Mouse (Mus musculus): ENCODE measurements at regions not wholly inside any gene's neighbourhood (a gene's known extent, or its start where the extent isn't known, plus 50 kb on each side); places are given as distances from the start of the nearest gene placed in this dataset.

DNA sequence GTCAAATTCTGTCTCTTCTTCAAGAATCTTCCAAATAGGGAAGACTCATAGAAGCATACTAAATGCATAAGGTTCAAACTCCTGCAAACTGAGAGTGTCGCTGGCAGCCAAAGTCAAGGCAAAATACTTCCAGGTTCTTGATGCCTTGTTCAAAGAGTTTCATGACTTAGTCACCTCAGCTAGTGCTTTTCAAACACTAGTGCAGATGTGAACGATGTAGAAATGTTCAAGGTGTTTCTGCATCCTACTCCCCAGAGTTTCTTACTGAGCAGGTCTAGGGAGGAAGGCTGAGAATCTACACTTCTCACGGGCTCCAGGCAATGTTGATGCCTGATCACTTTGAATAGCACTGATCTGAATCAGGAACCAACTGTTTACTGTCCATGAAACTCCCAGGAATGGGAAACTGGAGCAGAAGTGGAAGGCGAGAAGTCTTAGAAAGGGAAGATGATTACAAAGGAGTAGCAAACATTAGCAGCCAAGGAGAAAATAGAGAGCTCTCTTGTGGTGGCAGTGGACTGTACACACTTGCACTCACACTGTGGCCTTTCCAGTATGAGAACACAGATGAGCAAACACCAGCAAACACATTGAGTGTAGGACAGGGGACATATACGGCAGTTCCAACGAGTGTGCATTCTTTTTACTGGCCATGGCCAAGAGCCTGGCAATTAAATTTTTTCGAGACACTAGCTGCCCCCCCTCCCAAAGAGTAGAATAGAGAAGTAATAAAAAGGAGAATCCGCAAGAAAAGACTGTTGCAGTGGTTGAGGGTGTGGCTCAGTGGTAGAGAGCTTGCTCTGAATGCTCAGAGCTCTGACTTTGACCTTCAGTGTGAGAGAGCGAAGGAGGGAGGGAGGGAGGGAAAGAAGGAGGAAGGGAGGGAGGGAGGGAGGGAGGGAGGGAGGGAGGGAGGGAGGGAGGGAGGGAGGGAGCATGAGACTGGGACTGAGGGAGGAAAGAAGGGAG is 247.4 kb upstream of the Fn1 start:
- no peak for DNase-seq (ENCODE audit: low spot score)

DNA sequence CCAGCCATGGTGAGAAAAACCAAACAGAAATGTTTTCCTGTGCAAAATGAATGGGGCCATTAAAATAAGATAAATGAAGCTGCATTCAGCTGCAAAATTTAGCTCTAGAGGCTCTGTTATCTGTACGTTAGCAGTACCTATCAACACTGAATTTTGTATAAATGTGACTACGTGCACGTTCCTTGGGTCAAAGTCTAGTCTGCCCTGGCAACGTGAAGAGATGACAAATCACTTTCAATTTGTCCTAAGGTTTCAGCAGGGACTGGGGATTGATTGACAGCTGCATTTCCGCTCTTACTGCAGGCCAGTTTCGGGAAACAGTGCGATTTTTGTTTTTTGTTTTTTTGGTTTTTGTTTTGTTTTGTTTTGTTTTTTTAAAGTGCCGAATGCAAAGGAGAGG is 246.1 kb upstream of the Fn1 start:
- DNase-seq (ENCODE audit: low spot score) = no peak

DNA sequence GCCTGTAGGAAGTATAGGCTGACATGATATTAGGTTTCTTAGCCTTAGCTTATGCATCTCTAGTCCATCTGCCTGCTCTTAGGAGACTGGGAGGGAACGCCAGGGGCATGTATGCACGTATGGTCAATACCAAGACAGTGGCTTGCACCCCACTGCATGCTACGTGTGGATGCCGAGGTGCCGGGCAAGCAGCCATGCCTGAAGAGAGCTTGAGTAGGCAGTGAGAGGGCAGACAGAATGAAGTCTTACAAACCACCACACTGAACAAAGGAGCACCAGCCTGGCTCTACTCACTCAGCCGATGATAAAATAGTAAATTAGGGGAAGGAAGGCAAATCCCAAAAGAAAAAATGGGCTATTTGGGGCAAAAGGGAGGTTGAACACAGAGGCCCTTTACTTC is 245.2 kb upstream of the Fn1 start:
- no peak for DNase-seq (ENCODE audit: low spot score)

DNA sequence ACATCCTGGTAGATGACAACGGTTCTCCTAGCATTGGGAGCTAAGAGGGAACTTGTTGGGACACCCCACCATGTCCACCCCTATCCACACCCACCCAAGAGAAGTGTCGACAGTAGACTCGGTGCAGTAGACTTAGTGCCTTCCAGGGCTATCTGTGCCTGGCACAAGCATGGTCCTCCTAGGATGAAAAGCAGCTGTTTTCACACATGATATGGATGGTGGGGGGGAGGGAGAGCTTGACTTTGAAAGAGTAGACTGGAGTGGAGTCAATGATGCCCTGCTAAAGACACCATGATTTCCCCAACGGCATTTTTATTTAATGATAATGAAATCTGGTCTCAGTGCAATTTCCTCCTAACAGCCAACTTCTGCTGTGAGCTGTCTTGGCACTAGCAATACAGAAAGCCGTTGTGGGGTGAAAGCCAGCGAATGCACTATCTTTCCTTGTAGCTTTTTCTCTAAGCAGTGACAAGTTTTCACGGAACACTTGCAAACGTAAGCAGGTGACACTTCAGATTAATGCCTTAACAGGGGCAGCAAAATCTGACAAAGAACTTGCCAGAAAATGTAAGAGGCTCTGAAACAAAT is 244.6 kb upstream of the Fn1 start:
- DNase-seq (ENCODE audit: low spot score) = no peak

GRCm38 (mm10) chr1:71896141-71896725 is 243.2 kb upstream of the Fn1 start:
- no peak for DNase-seq (ENCODE audit: low spot score)

DNA sequence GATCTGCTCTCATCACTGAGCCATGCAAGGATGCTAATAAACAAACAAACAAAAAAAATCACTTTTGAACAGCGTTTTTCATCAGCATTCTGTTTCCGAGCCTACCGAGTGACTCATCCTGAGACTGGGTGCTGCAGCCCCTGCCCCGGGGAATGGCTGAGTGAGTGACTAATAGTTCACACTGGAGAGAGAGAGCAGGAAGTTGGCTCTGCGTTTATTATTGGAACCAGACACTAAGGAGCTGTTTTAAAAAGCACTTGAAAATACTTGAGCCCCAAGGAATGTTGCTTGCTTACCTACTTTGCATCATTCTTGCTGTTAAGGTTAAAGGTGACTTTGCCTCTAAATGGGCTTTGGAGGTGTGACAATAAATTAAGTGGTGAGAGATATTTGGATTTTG is 240.6 kb upstream of the Fn1 start:
- peak; percentile 70 for DNase-seq (ENCODE audit: low spot score)

GRCm38 (mm10) chr1:71887809-71888208 is 234.8 kb upstream of the Fn1 start:
- no peak for DNase-seq (ENCODE audit: low spot score)

DNA sequence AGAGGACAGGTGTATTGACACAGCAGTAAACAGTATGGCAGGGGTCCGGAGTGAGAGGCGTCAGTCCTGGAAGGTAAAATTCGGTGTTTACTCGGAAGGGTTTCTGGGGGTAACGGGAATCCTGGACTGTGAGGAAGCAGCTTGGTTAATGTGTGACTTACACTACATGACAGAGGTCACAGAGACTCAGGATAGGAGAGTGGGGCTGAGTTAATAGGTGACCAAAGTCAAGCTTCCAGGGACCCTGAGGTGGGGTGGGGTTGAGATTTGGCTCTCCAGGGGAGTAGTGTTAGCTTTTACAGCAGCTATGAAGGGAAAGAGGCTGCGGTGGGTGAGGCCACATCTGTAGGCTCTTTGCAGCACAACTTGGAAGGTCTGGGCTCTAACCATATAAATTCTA is 233.9 kb upstream of the Fn1 start:
- DNase-seq (ENCODE audit: low spot score) = no peak

DNA sequence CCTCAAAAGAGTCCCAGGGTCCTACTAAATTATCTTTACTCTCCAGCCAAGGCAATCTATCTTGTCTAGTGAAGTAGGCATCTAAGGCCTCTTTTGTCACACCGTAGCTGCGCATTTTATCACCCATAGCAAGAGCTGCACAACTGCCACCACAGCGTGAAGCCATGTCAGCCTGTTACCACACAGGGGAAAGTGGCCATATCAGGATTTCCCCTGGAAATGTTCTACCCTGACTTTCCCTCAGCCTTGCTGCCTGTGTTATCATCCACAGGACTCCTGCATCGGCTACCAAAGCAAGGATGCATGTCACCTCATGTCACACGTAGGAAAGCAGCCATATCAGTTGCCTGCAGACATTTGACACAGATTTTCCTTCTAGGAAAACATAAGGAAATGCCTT is 233.2 kb upstream of the Fn1 start:
- no peak for DNase-seq (ENCODE audit: low spot score)

GRCm38 (mm10) chr1:71881851-71882250 is 228.9 kb upstream of the Fn1 start:
- DNase-seq (ENCODE audit: low spot score) = no peak

GRCm38 (mm10) chr1:71881191-71881590 is 228.2 kb upstream of the Fn1 start:
- no peak for DNase-seq (ENCODE audit: low spot score)

DNA sequence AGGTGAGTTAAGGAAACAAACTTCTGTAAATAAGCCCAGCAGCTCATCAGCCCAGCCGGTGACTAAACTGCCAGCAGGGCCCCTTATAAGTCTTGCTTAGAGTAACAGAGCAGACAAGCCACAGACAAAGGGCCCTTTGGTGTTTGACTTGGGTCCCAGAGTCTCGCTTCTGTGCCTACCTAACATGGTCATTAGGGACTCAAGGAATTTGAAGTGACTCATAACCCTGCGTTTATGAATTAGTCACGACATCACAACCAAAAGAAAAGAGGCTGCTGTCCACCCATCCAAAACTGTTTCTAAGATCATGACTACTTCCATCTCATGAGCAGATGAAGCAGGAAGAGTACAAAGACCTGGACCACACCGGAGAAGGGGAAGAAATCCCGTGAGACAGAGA is 227.5 kb upstream of the Fn1 start:
- DNase-seq (ENCODE audit: low spot score) = no peak

GRCm38 (mm10) chr1:71876712-71877401 is 223.9 kb upstream of the Fn1 start:
- no peak for DNase-seq (ENCODE audit: low spot score)

DNA sequence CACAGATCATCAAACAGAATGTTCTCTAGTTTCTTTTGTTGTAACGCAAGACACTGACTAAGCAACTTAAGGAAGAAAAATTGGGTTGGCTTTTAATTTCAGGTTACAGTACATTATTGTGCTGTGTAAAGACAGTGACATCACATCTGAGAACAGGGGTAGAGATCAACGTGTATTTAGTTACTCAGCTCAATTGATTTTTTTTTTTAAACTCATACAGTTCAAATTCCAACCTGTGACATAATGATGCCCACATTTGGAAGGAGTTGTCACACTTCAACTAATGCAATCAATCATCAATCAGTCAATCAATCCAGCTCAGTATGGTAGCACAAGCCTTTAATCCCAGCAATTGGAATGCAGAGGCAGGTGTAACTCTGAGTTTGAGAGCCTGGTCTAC is 221.0 kb upstream of the Fn1 start:
- DNase-seq (ENCODE audit: low spot score) = no peak

DNA sequence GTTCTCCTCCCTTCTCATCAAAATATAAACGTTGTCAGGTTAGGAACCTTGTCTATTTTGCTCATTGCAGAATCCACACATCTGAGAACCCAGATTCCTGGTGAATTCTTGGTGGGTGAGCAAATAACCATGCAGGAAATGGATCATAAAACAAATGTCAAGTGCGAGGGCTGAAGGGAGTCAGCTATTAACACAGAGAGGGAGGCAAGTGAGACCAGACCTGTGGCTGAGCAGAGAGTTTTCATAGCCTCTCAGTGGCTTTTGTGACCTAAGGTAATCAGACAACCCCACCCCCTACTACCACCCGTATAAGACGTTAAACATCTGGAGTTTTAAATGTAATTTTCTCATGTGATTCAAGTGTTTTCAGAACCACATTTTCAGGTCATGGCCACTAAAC is 212.7 kb upstream of the Fn1 start:
- no peak for DNase-seq (ENCODE audit: low spot score)

- no peak for DNase-seq (ENCODE audit: low spot score)
Measured at GRCm38 (mm10) chr1:71864749-71865148, 211.7 kb upstream of the Fn1 start.

DNA sequence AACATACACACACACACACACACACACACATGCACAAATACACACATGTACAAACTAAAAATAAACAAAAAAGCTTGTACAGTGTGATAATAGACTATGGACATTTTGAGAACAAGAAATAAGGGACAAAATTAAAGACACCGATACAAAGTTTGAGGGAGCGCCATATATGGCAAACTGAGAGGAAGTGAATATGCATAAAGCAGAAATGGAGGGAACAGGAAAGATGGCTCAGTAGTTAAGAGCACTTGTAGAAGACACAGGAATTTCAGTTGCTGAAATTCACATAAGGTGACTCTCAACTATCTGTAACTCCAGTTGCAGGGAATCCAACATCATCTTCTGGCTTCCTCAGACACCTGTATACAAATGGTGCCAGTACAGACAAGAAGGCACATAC is 200.2 kb upstream of the Fn1 start:
- no peak for DNase-seq (ENCODE audit: low spot score)

DNA sequence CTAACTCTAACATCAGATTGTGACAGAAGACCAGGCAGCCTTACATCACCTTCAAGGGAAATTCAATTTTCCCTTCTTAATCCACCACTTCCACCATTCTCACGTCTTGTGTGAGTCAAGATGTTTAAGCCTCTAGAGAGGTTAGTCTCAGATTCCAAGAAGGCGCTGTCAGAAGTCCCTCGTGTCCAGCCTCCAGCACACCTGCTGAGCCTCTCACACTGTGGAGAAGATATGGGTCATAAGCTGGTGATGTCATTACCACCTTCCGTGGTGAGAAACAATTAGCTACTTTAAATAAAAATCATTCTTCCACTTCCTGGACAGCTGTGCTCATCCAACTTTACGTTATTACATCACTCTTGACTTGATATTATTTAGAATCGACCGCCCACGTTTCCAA is 198.3 kb upstream of the Fn1 start:
- DNase-seq (ENCODE audit: low spot score) = no peak

GRCm38 (mm10) chr1:71848656-71849055 is 195.7 kb upstream of the Fn1 start:
- DNase-seq (ENCODE audit: low spot score) = no peak

GRCm38 (mm10) chr1:71844938-71845685 is 192.1 kb upstream of the Fn1 start:
- no peak for DNase-seq (ENCODE audit: low spot score)

DNA sequence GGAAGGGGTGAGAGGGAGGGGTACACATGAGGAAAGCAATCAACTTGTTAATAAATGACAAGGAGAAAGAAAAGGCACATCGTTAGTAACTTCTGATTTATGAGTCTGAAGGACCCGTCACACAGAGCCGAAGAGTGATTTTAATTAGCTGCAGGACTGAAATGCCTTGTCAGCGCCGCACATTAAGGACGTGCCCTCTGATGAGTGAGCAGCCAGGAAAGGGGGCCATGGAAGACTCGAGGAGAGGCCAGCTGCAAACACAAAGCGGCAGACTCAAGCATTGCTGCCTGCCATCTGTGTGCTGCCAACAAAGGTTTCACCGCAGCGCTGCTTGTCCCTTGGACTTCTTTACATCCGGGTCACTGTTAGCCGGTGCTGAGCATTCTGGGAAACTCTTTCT is 184.8 kb upstream of the Fn1 start:
- no peak for DNase-seq (ENCODE audit: low spot score)

- DNase-seq (ENCODE audit: low spot score) = no peak
Measured at GRCm38 (mm10) chr1:71837039-71837648, 184.1 kb upstream of the Fn1 start.

Data from lung, postnatal 25 days (tissue).